Mouse (Mus musculus): ENCODE data around the gene Arl4c. TPM values are rescaled to one million over a fixed set of nuclear protein-coding genes. Genes with fewer than 3 reads are reported as not detected.

Gene Arl4c
- polyA plus RNA-seq, 1 experiment from 2014 or later = 17.4 TPM

DNA sequence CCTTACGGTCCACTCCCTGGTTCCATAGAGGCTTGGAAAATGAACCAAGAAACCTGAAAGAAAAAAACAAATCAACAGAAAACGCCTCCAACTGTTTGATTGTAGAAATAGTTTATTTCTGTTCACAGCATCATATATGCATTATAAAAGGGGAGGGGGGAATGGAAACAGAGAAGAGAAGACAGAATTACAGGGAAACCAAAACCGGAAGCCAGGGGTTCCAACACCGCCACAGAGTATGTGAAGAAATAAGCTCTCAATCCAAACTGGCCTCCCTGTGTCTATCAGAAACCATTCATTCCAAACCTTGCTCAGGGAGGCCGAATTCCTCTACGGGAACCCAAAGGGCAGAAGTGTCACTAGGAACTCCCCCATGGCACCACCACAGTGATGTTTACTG lies 3.9 kb downstream of the Arl4c start:
- Histone ChIP-seq H3K9ac (ENCODE audit: low read length) (peak overlapping the region; percentile 99; the same call in 1 of the 2 replicates), H3K9me3 (replicated peaks; ENCODE audit: control insufficient read depth, low read length) (no peaks in the 10 kb centered on the region), H3K27me3 (replicated peaks; ENCODE audit: control insufficient read depth, insufficient read depth, low read length) (no peaks in the 10 kb centered on the region), H3K4me1 (ENCODE audit: control insufficient read depth, insufficient read depth, low read length) (peaks cover 18% of the 10 kb centered on the region), H3K27ac (ENCODE audit: low read depth, low read length) (no peak overlapping the region), H3K36me3 (ENCODE audit: control insufficient read depth, insufficient read depth, low read length) (peaks cover 14% of the 10 kb centered on the region), H3K4me3 (ENCODE audit: low read depth, low read length) (peak overlapping the region; percentile 94), H3K4me2 (ENCODE audit: low read length) (peak overlapping the region; percentile 74)
- DNase-seq (ENCODE audit: low spot score) (no peak), ATAC-seq (no peak)
- 88% methylated on average over 6 of the region's 6 CpGs for WGBS

DNA sequence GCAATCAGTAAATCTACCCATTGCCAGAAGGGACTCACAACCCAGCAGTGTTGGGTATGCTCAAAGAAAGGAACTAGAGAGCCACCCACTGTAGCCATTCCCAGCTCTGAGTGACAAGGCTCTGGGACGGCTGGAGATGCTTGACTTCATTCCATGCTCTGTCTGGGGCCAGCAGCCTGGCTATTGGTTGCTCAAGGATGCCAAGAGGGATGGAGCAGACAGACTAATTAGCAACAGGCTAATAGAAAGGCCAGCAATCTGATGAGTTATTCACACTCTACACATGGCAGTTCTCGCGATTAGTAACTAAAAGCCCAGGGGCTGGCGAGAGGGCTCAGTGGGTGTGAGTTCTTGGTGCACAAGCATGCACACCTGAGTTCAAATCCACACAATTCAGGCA lies 5.6 kb downstream of the Arl4c start:
- H3K4me3 ChIP-seq (ENCODE audit: low read depth, low read length) = no peak overlapping the region
- peaks cover 14% of the 10 kb centered on the region for H3K36me3 ChIP-seq (ENCODE audit: control insufficient read depth, insufficient read depth, low read length)
- no peaks in the 10 kb centered on the region for H3K9me3 ChIP-seq (replicated peaks; ENCODE audit: control insufficient read depth, low read length)
- H3K4me1 ChIP-seq (ENCODE audit: control insufficient read depth, insufficient read depth, low read length) = peaks cover 13% of the 10 kb centered on the region
- ATAC-seq (no peak; the same call in 1 of the 2 replicates), DNase-seq (ENCODE audit: low spot score) (peak; percentile 52)
- H3K4me2 ChIP-seq (ENCODE audit: low read length) = no peak overlapping the region
- H3K27ac ChIP-seq (ENCODE audit: low read depth, low read length) = no peak overlapping the region
- H3K9ac ChIP-seq (ENCODE audit: low read length) = no peak overlapping the region
- 23% methylated on average over 4 of the region's 4 CpGs for WGBS
- H3K27me3 ChIP-seq (replicated peaks; ENCODE audit: control insufficient read depth, insufficient read depth, low read length) = no peaks in the 10 kb centered on the region

DNA sequence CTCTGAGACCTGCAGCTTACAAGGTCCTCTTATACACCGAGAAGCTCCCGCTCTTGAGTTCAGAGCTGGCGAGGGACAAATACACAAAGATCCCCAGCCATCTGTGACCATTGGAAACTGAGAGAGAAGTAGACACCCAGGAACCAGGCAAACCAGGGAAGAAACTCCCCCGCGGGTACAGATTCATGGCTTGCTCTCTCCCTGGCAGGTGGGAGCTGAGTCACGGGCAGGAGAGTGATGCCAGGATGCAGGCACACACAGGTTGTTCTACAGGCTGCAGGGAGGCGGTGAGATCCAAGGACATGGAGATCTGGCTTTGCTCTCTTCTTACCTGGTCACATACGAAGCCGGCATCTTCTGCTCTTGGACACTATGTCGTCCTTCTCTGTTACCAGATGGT lies 7.7 kb downstream of the Arl4c start:
- Histone ChIP-seq H3K9ac (ENCODE audit: low read length) (no peak overlapping the region), H3K4me3 (ENCODE audit: low read depth, low read length) (no peak overlapping the region), H3K27ac (ENCODE audit: low read depth, low read length) (no peak overlapping the region), H3K9me3 (replicated peaks; ENCODE audit: control insufficient read depth, low read length) (no peaks in the 10 kb centered on the region), H3K4me2 (ENCODE audit: low read length) (no peak overlapping the region), H3K4me1 (ENCODE audit: control insufficient read depth, insufficient read depth, low read length) (peaks cover 13% of the 10 kb centered on the region), H3K36me3 (ENCODE audit: control insufficient read depth, insufficient read depth, low read length) (peaks cover 14% of the 10 kb centered on the region), H3K27me3 (replicated peaks; ENCODE audit: control insufficient read depth, insufficient read depth, low read length) (no peaks in the 10 kb centered on the region)
- WGBS = 91% methylated on average over 10 of the region's 10 CpGs
- ATAC-seq (no peak), DNase-seq (ENCODE audit: low spot score) (no peak)

DNA sequence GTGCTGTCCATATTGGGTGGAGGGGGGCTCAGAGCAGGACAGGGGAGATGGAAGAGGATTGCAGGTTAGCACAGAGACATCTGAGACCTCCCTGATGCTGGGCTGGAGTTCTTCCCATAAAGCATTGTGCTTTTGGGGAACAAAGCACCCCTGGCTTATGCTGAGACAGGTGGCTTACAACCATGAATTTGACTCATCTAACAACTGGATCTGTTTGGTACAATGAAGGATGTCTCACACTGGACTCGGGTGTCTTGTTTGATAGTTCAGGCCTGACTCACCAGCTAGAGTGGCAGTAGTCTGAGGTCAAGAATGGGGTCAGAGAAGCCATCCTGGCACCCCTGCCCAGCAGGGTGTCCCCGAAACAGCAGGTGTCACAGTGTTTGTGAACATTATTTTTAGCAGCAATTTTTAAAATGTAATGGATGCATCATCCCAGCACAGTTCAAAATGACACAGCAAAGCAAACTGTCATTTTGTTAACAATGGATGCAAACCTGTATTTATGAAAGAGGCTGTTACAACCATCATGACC lies 9.7 kb downstream of the Arl4c start:
- no peak overlapping the region for H3K4me3 ChIP-seq (ENCODE audit: low read depth, low read length)
- no peak overlapping the region for H3K9ac ChIP-seq (ENCODE audit: low read length)
- peaks cover 7% of the 10 kb centered on the region for H3K36me3 ChIP-seq (ENCODE audit: control insufficient read depth, insufficient read depth, low read length)
- no peak overlapping the region for H3K4me2 ChIP-seq (ENCODE audit: low read length)
- H3K27me3 ChIP-seq (replicated peaks; ENCODE audit: control insufficient read depth, insufficient read depth, low read length) = no peaks in the 10 kb centered on the region
- ATAC-seq (no peak), DNase-seq (ENCODE audit: low spot score) (no peak)
- H3K4me1 ChIP-seq (ENCODE audit: control insufficient read depth, insufficient read depth, low read length) = no peaks in the 10 kb centered on the region
- no peak overlapping the region for H3K27ac ChIP-seq (ENCODE audit: low read depth, low read length)
- H3K9me3 ChIP-seq (replicated peaks; ENCODE audit: control insufficient read depth, low read length) = no peaks in the 10 kb centered on the region
- WGBS = 79% methylated on average over 2 of the region's 2 CpGs

DNA sequence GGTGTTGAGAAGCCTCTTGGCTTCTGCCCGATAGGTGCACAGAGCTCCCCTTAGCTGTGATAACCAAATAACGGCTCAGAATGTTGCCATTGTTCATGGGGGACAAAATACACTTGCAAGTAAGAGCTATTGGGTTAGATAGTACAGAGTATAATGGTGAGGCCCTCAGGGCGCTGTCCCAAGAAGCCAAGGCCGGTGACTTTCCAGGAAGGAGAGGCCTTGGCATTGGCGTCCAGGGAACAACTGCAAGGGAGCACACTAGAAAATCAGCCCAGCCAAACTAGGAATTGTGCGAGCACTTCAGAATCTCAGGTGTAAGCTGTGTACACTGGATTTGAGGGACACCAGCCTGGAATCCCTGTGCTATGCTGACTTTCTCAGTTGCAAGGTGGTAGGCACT lies 11.4 kb downstream of the Arl4c start:
- no peak overlapping the region for H3K27ac ChIP-seq (ENCODE audit: low read depth, low read length)
- ATAC-seq = no peak
- H3K27me3 ChIP-seq (replicated peaks; ENCODE audit: control insufficient read depth, insufficient read depth, low read length) = no peaks in the 10 kb centered on the region
- H3K36me3 ChIP-seq (ENCODE audit: control insufficient read depth, insufficient read depth, low read length) = no peaks in the 10 kb centered on the region
- H3K4me2 ChIP-seq (ENCODE audit: low read length) = no peak overlapping the region
- H3K4me3 ChIP-seq (ENCODE audit: low read depth, low read length) = no peak overlapping the region
- no peak overlapping the region for H3K9ac ChIP-seq (ENCODE audit: low read length)
- no peaks in the 10 kb centered on the region for H3K4me1 ChIP-seq (ENCODE audit: control insufficient read depth, insufficient read depth, low read length)
- no peaks in the 10 kb centered on the region for H3K9me3 ChIP-seq (replicated peaks; ENCODE audit: control insufficient read depth, low read length)
- WGBS = 90% methylated on average over 6 of the region's 6 CpGs
- DNase-seq (ENCODE audit: low spot score) = no peak

DNA sequence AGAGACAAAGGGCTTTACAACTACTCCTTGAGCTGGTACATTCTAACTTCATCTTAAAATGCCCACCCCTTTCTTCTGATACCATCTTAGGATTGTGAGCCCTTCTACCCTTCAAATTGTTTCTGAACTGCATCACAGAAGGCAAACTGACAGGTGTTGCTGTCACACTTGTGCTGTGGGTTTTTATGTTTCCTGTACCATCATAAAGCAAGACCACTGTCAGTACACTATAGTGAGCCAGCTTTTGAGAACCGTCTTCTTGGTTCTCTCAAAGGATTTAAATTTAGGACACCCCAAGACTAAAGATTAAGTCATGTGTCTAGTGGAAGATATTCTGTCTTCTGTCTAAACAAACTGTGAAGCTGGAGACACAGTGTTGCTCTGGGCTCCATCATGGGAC lies 17.3 kb downstream of the Arl4c start:
- ATAC-seq (no peak), DNase-seq (ENCODE audit: low spot score) (no peak)
- H3K9me3 ChIP-seq (replicated peaks; ENCODE audit: control insufficient read depth, low read length) = no peaks in the 10 kb centered on the region
- no peaks in the 10 kb centered on the region for H3K27me3 ChIP-seq (replicated peaks; ENCODE audit: control insufficient read depth, insufficient read depth, low read length)
- no peak overlapping the region for H3K4me3 ChIP-seq (ENCODE audit: low read depth, low read length)
- no peaks in the 10 kb centered on the region for H3K36me3 ChIP-seq (ENCODE audit: control insufficient read depth, insufficient read depth, low read length)
- 93% methylated on average over 1 of the region's 1 CpGs for WGBS
- H3K4me1 ChIP-seq (ENCODE audit: control insufficient read depth, insufficient read depth, low read length) = peaks cover 3% of the 10 kb centered on the region; the same call in 1 of the 2 replicates
- no peak overlapping the region for H3K9ac ChIP-seq (ENCODE audit: low read length)
- H3K4me2 ChIP-seq (ENCODE audit: low read length) = no peak overlapping the region
- H3K27ac ChIP-seq (ENCODE audit: low read depth, low read length) = no peak overlapping the region

DNA sequence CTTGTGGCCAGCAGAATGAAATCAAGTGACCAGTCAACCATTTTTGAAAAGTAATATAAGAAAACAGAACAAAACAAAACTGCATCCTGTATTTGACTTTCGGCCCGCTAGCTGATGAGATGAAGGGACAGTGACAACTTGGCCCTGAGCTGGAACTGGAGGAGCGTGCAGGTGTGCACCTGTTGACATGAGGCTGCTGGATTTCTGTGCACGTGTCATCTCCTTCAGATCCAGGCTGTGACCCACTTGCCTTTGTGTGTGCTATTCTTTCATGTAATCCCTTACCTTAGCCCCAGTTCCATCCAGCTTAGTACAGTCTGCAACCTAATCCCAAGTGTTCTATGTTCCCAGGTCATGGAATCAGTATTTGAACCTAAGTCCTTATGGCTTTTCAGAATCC lies 20.4 kb downstream of the Arl4c start:
- Histone ChIP-seq H3K9me3 (replicated peaks; ENCODE audit: control insufficient read depth, low read length) (no peaks in the 10 kb centered on the region), H3K36me3 (ENCODE audit: control insufficient read depth, insufficient read depth, low read length) (no peaks in the 10 kb centered on the region), H3K9ac (ENCODE audit: low read length) (no peak overlapping the region), H3K4me2 (ENCODE audit: low read length) (no peak overlapping the region), H3K4me1 (ENCODE audit: control insufficient read depth, insufficient read depth, low read length) (peaks cover 3% of the 10 kb centered on the region; the same call in 1 of the 2 replicates), H3K4me3 (ENCODE audit: low read depth, low read length) (no peak overlapping the region), H3K27ac (ENCODE audit: low read depth, low read length) (no peak overlapping the region), H3K27me3 (replicated peaks; ENCODE audit: control insufficient read depth, insufficient read depth, low read length) (no peaks in the 10 kb centered on the region)
- DNase-seq (ENCODE audit: low spot score) (no peak), ATAC-seq (no peak)
- 90% methylated on average over 4 of the region's 4 CpGs for WGBS

DNA sequence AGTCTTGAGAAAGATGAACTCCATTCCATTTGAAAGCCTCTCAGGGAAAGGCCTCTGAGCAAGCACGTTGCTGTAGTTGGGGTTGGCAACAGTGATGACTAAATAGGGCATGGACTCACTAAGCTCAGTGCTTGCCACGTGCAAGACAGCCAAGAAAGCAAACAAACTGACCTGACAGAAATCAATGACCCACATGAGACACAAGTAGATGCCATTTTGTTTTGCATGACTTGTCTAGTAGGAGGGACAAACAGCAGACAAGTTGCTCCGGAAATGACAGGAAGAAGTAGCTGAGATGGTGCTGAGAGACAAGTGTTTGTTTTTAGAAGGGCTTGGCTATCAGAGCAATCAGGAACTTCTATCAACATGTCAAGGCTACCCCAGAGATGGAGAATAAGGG lies 21.2 kb downstream of the Arl4c start:
- WGBS = 81% methylated on average over 3 of the region's 3 CpGs
- Histone ChIP-seq H3K9ac (ENCODE audit: low read length) (no peak overlapping the region), H3K27ac (ENCODE audit: low read depth, low read length) (no peak overlapping the region), H3K4me2 (ENCODE audit: low read length) (no peak overlapping the region), H3K4me3 (ENCODE audit: low read depth, low read length) (no peak overlapping the region), H3K9me3 (replicated peaks; ENCODE audit: control insufficient read depth, low read length) (no peaks in the 10 kb centered on the region), H3K4me1 (ENCODE audit: control insufficient read depth, insufficient read depth, low read length) (peaks cover 3% of the 10 kb centered on the region; the same call in 1 of the 2 replicates), H3K36me3 (ENCODE audit: control insufficient read depth, insufficient read depth, low read length) (no peaks in the 10 kb centered on the region), H3K27me3 (replicated peaks; ENCODE audit: control insufficient read depth, insufficient read depth, low read length) (no peaks in the 10 kb centered on the region)
- no peak for DNase-seq (ENCODE audit: low spot score)
- no peak for ATAC-seq

DNA sequence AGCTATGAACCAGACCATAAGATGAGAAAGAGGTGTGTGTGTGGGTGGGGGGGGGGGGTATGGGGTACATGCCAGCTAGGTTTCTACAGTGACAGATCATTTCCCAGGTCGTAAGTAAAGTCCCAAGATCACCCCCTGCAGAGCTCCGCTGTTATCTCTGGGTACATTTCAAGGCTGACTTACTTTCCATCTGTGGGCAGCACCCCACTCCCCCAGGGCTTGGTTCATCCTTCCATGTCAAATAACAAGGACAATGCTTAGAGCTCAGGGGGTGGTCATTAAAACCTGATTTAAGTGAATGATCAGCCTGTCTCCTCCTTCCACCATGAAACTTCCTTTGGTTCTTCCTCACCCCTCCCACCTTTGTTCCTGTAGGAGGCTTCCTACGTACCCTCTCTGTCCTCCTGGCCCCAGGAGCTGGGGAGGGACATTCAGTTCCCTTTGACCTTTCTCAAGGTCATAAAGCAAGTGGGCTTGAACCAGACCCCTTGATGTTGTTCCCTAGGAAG lies 23.7 kb downstream of the Arl4c start:
- no peaks in the 10 kb centered on the region for H3K27me3 ChIP-seq (replicated peaks; ENCODE audit: control insufficient read depth, insufficient read depth, low read length)
- H3K9me3 ChIP-seq (replicated peaks; ENCODE audit: control insufficient read depth, low read length) = no peaks in the 10 kb centered on the region
- no peak overlapping the region for H3K4me2 ChIP-seq (ENCODE audit: low read length)
- H3K36me3 ChIP-seq (ENCODE audit: control insufficient read depth, insufficient read depth, low read length) = no peaks in the 10 kb centered on the region
- ATAC-seq (no peak), DNase-seq (ENCODE audit: low spot score) (no peak)
- 57% methylated on average over 3 of the region's 3 CpGs for WGBS
- no peak overlapping the region for H3K9ac ChIP-seq (ENCODE audit: low read length)
- H3K4me1 ChIP-seq (ENCODE audit: control insufficient read depth, insufficient read depth, low read length) = peaks cover 3% of the 10 kb centered on the region; the same call in 1 of the 2 replicates
- no peak overlapping the region for H3K4me3 ChIP-seq (ENCODE audit: low read depth, low read length)
- no peak overlapping the region for H3K27ac ChIP-seq (ENCODE audit: low read depth, low read length)

Data from forebrain, embryonic 14.5 days (tissue).